Mouse (Mus musculus) hindbrain, embryonic 14.5 days (tissue): Measurements from ENCODE around the gene Tlr7. TPM values are rescaled to one million over a fixed set of nuclear protein-coding genes. Genes with fewer than 3 reads are reported as not detected.

ENCODE experiments used
- polyA plus RNA-seq: library from polyadenylated mRNA; unstranded; fragments of >200 nt; fragmentation: Nextera tagmentation; extraction: Ambion mirVana; gene quantifications from 2 replicates; pipeline ENCODE4 v1.2.1, GENCODE M21; 2014

Tlr7 gene
- polyA plus RNA-seq, 1 experiment from 2014 or later, result 0.91 TPM

Other genes with a start within 250 kb of the Tlr7 start
- gene Tmsb4x, start 121.2 kb downstream of the Tlr7 start, polyA plus RNA-seq, result 4,629 and 5,303 TPM in 2 replicates
- 0.32 and 0.35 TPM in 2 replicates for gene Tlr8, start 66.2 kb downstream of the Tlr7 start, polyA plus RNA-seq
- 14.7 and 20.6 TPM in 2 replicates for gene Prps2, start 52.2 kb upstream of the Tlr7 start, polyA plus RNA-seq